29 mouse cellular contexts compared by ENCODE assay signal in genomic region chr5:114844371-114844770, GRCm38 (mm10). TPM values are rescaled to one million over a fixed set of nuclear protein-coding genes. Genes with fewer than 3 reads are reported as not detected.
"Had no signal": no experiment of that assay in that cellular context is flagged by ENCODE, and none has a peak within 500 bp of the region (broad histone marks: within the 10 kb centered on the region; RNA-seq: fewer than 3 reads in every experiment).

No protein-coding gene starts in this region.

RNA-seq across cellular contexts. Expression of gene 4930519G04Rik, which starts 9.1 kb away (rescaled TPM):
- polyA plus RNA-seq: limb, embryonic 10.5 days; limb, embryonic 11.5 days; limb, embryonic 12.5 days; limb, embryonic 13.5 days; limb, embryonic 14.5 days; limb, embryonic 15.5 days; liver, adult 2 months; liver, embryonic 11.5 days; liver, embryonic 12.5 days; liver, embryonic 13.5 days; liver, embryonic 14.5 days; liver, embryonic 15.5 days; liver, embryonic 16.5 days; liver, postnatal 0 days; lung, adult 2 months; lung, embryonic 14.5 days; lung, embryonic 15.5 days; lung, embryonic 16.5 days; lung, postnatal 0 days; macrophage; midbrain, embryonic 10.5 days; midbrain, embryonic 11.5 days; midbrain, embryonic 12.5 days; midbrain, embryonic 13.5 days; midbrain, embryonic 14.5 days; midbrain, embryonic 15.5 days; midbrain, embryonic 16.5 days; midbrain, postnatal 0 days; myocyte had no signal

RNA-seq across cellular contexts. Expression of gene Gm9936, which starts 14.1 kb away (rescaled TPM):
- polyA plus RNA-seq: limb, embryonic 10.5 days; liver, adult 2 months; liver, embryonic 11.5 days; liver, embryonic 12.5 days; liver, embryonic 13.5 days; liver, embryonic 14.5 days; liver, embryonic 15.5 days; liver, postnatal 0 days; lung, adult 2 months; lung, embryonic 14.5 days; lung, embryonic 15.5 days; lung, postnatal 0 days; macrophage had no signal
